Mouse (Mus musculus) heart, embryonic 11.5 days (tissue): Measurements from ENCODE around the gene Rps18. TPM values are rescaled to one million over a fixed set of nuclear protein-coding genes. Genes with fewer than 3 reads are reported as not detected.
A peak's percentile ranks its signal among the peaks of the same experiment; 100 is the strongest.

Experiments used
- ATAC-seq: fragments of 200-750 bp; cut with Nextera tagmentation; replicated peaks from 2 replicates; pipeline ENCODE4 v1.8.0; 2017; ENCODE audit warnings: moderate library complexity; ENCODE audit not compliant: insufficient number of reproducible peaks, low FRiP score, low TSS enrichment
- H3K27ac ChIP-seq: fragments of 300-500 bp; sonication (generic); 2 replicates; pipeline ENCODE4 v1.5.1; 2014; ENCODE audit warnings: mild to moderate bottlenecking, low read depth, low read length
- H3K27me3 ChIP-seq: fragments of 300-500 bp; sonication (generic); 2 replicates; pipeline ENCODE4 v1.6.1; 2014; ENCODE audit warnings: mild to moderate bottlenecking, low read length, mixed read lengths; ENCODE audit not compliant: control insufficient read depth, insufficient read depth
- H3K36me3 ChIP-seq: fragments of 300-500 bp; sonication (generic); 2 replicates; pipeline ENCODE4 v1.6.1; 2014; ENCODE audit warnings: mild to moderate bottlenecking, low read length, moderate library complexity, mixed read lengths; ENCODE audit not compliant: control insufficient read depth, insufficient read depth
- H3K4me1 ChIP-seq: fragments of 300-500 bp; sonication (generic); 2 replicates; pipeline ENCODE4 v1.6.1; 2014; ENCODE audit warnings: low read length; ENCODE audit not compliant: control insufficient read depth, insufficient read depth
- H3K4me2 ChIP-seq: fragments of 300-500 bp; sonication (generic); 2 replicates; pipeline ENCODE4 v1.6.1; 2014; ENCODE audit warnings: mild to moderate bottlenecking, moderate library complexity
- H3K4me3 ChIP-seq: fragments of 300-500 bp; sonication (generic); 2 replicates; pipeline ENCODE4 v1.5.1; 2014; ENCODE audit warnings: low read depth, low read length
- H3K9ac ChIP-seq: fragments of 300-500 bp; sonication (generic); 2 replicates; pipeline ENCODE4 v1.6.1; 2014; ENCODE audit warnings: mild to moderate bottlenecking, low read depth, low read length, moderate library complexity
- H3K9me3 ChIP-seq: fragments of 300-500 bp; sonication (generic); replicated peaks from 2 replicates; pipeline ENCODE4 v1.6.1; 2016; ENCODE audit warnings: low read length; ENCODE audit not compliant: control insufficient read depth
- WGBS: fragments of 180-500 bp; shearing (Covaris S2); extraction: QIAGEN DNeasy Blood & Tissue Kit; methylation state at CpG from one replicate; pipeline ENCODE4 v1.1.7; 2014; ENCODE audit not compliant: insufficient replicate concordance; 5-methylcytosine and 5-hydroxymethylcytosine counted together
- polyA plus RNA-seq: library from polyadenylated mRNA; unstranded; fragments of >200 nt; fragmentation: Nextera tagmentation; extraction: Ambion mirVana; gene quantifications from 2 replicates; pipeline ENCODE4 v1.2.1, GENCODE M21; 2014

Gene Rps18
- polyA plus RNA-seq, 1 experiment from 2014 or later, result 1,150 TPM

- 2% methylated on average over 57 of the region's 57 CpGs for WGBS
- peak overlapping the region; percentile 71 for H3K4me2 ChIP-seq
- ATAC-seq, result no peak
- no peaks in the 10 kb centered on the region for H3K9me3 ChIP-seq
- peaks cover 12% of the 10 kb centered on the region for H3K4me1 ChIP-seq
- peak overlapping the region; percentile 38 for H3K4me3 ChIP-seq
- no peak overlapping the region for H3K27ac ChIP-seq
- no peaks in the 10 kb centered on the region for H3K36me3 ChIP-seq
- H3K9ac ChIP-seq, result peak overlapping the region; percentile 39
- peaks cover 42% of the 10 kb centered on the region for H3K27me3 ChIP-seq
Measured at GRCm38 (mm10) chr17:33977861-33978557, 22.2 kb upstream of the Rps18 start.

GRCm38 (mm10) chr17:33973572-33973971 is 17.8 kb upstream of the Rps18 start:
- ATAC-seq, result no peak

GRCm38 (mm10) chr17:33972691-33973090 is 16.9 kb upstream of the Rps18 start:
- H3K4me2 ChIP-seq, result no peak overlapping the region
- H3K9me3 ChIP-seq, result no peaks in the 10 kb centered on the region
- ATAC-seq, result no peak
- H3K27me3 ChIP-seq, result peaks cover 13% of the 10 kb centered on the region
- no peaks in the 10 kb centered on the region for H3K4me1 ChIP-seq
- H3K36me3 ChIP-seq, result no peaks in the 10 kb centered on the region
- no peak overlapping the region for H3K9ac ChIP-seq
- WGBS, result 0% methylated on average over 1 of the region's 1 CpGs
- no peak overlapping the region for H3K4me3 ChIP-seq
- no peak overlapping the region for H3K27ac ChIP-seq

More at GRCm38 (mm10) chr17:33973572-33973971, 17.8 kb upstream of the Rps18 start:
- no peak overlapping the region for H3K4me3 ChIP-seq
- no peak overlapping the region for H3K9ac ChIP-seq
- H3K9me3 ChIP-seq, result no peaks in the 10 kb centered on the region
- H3K27ac ChIP-seq, result no peak overlapping the region
- WGBS, result 54% methylated on average over 3 of the region's 3 CpGs
- peaks cover 5% of the 10 kb centered on the region for H3K4me1 ChIP-seq
- no peaks in the 10 kb centered on the region for H3K36me3 ChIP-seq
- H3K4me2 ChIP-seq, result no peak overlapping the region
- H3K27me3 ChIP-seq, result peaks cover 22% of the 10 kb centered on the region

GRCm38 (mm10) chr17:33969394-33969793 is 13.6 kb upstream of the Rps18 start:
- H3K27me3 ChIP-seq, result no peaks in the 10 kb centered on the region
- no peak overlapping the region for H3K4me3 ChIP-seq
- no peaks in the 10 kb centered on the region for H3K9me3 ChIP-seq
- no peak overlapping the region for H3K27ac ChIP-seq
- WGBS, result 64% methylated on average over 4 of the region's 4 CpGs
- H3K36me3 ChIP-seq, result no peaks in the 10 kb centered on the region
- no peak overlapping the region for H3K9ac ChIP-seq
- no peak for ATAC-seq
- H3K4me1 ChIP-seq, result no peaks in the 10 kb centered on the region
- H3K4me2 ChIP-seq, result no peak overlapping the region

GRCm38 (mm10) chr17:33968927-33969326 is 13.1 kb upstream of the Rps18 start:
- Histone ChIP-seq H3K4me1 (no peaks in the 10 kb centered on the region), H3K9me3 (no peaks in the 10 kb centered on the region), H3K4me3 (no peak overlapping the region), H3K4me2 (no peak overlapping the region), H3K27me3 (no peaks in the 10 kb centered on the region), H3K36me3 (no peaks in the 10 kb centered on the region), H3K9ac (no peak overlapping the region), H3K27ac (no peak overlapping the region)
- no peak for ATAC-seq
- WGBS, result 30% methylated on average over 5 of the region's 5 CpGs

GRCm38 (mm10) chr17:33968489-33968888 is 12.7 kb upstream of the Rps18 start:
- Histone ChIP-seq H3K4me1 (no peaks in the 10 kb centered on the region), H3K36me3 (peaks cover under 1% of the 10 kb centered on the region; the same call in 1 of the 2 replicates), H3K27me3 (no peaks in the 10 kb centered on the region), H3K9me3 (no peaks in the 10 kb centered on the region), H3K9ac (no peak overlapping the region), H3K27ac (no peak overlapping the region), H3K4me3 (no peak overlapping the region), H3K4me2 (no peak overlapping the region)
- 3% methylated on average over 9 of the region's 9 CpGs for WGBS
- ATAC-seq, result peak; percentile 40; the same call in 1 of the 2 replicates

GRCm38 (mm10) chr17:33965846-33966550 is 10.2 kb upstream of the Rps18 start:
- ATAC-seq, result no peak
- Histone ChIP-seq H3K9ac (no peak overlapping the region), H3K4me1 (no peaks in the 10 kb centered on the region), H3K36me3 (peaks cover 6% of the 10 kb centered on the region; the same call in 1 of the 2 replicates), H3K27me3 (no peaks in the 10 kb centered on the region), H3K27ac (no peak overlapping the region), H3K4me3 (no peak overlapping the region), H3K9me3 (no peaks in the 10 kb centered on the region), H3K4me2 (no peak overlapping the region)
- WGBS, result 85% methylated on average over 16 of the region's 16 CpGs

- 88% methylated on average over 17 of the region's 17 CpGs for WGBS
- no peaks in the 10 kb centered on the region for H3K27me3 ChIP-seq
- H3K9ac ChIP-seq, result no peak overlapping the region
- peaks cover 6% of the 10 kb centered on the region; the same call in 1 of the 2 replicates for H3K36me3 ChIP-seq
- no peak overlapping the region for H3K27ac ChIP-seq
- H3K4me3 ChIP-seq, result no peak overlapping the region
- H3K4me2 ChIP-seq, result no peak overlapping the region
- H3K9me3 ChIP-seq, result no peaks in the 10 kb centered on the region
- H3K4me1 ChIP-seq, result no peaks in the 10 kb centered on the region
- ATAC-seq, result no peak
Measured at GRCm38 (mm10) chr17:33965082-33965845, 9.5 kb upstream of the Rps18 start.
